Mouse (Mus musculus): ENCODE results near the gene Dgkz. TPM values are rescaled to one million over a fixed set of nuclear protein-coding genes. Genes with fewer than 3 reads are reported as not detected.
A peak's percentile ranks its signal among the peaks of the same experiment; 100 is the strongest.

The Dgkz gene
- total and polyA plus RNA-seq, 2 experiments from 2014 or later: 36.6 to 144 TPM

GRCm38 (mm10) chr2:92006491-92006890 lies 30.8 kb upstream of the Dgkz start:
- H3K9ac ChIP-seq (replicated peaks; ENCODE audit: low read length, poor library complexity, severe bottlenecking): peak overlapping the region; percentile 56; the same call in 1 of the 2 replicates
- no peaks in the 10 kb centered on the region for H3K36me3 ChIP-seq (ENCODE audit: insufficient read depth, low read length)
- H3K27me3 ChIP-seq (ENCODE audit: insufficient read depth, low read length): no peaks in the 10 kb centered on the region
- no peak for TF ChIP-seq CTCF (IDR thresholded peaks at IDR 0.05)
- WGBS: 36% methylated on average over 6 of the region's 6 CpGs
- ATAC-seq (ENCODE audit: low FRiP score) (no peak), DNase-seq (ENCODE audit: low spot score) (no peak)
- peak overlapping the region; percentile 48; the same call in 1 of the 2 replicates for H3K4me3 ChIP-seq (ENCODE audit: low read depth, low read length)
- H3K4me1 ChIP-seq (ENCODE audit: insufficient read depth, low read length): peaks cover 7% of the 10 kb centered on the region; the same call in 1 of the 2 replicates
- H3K4me2 ChIP-seq (ENCODE audit: low read depth, low read length, poor library complexity, severe bottlenecking): peak overlapping the region; percentile 79
- H3K27ac ChIP-seq (ENCODE audit: low read depth, low read length): peak overlapping the region; percentile 26; the same call in 1 of the 2 replicates
- H3K9me3 ChIP-seq (ENCODE audit: low read length): no peaks in the 10 kb centered on the region

DNA sequence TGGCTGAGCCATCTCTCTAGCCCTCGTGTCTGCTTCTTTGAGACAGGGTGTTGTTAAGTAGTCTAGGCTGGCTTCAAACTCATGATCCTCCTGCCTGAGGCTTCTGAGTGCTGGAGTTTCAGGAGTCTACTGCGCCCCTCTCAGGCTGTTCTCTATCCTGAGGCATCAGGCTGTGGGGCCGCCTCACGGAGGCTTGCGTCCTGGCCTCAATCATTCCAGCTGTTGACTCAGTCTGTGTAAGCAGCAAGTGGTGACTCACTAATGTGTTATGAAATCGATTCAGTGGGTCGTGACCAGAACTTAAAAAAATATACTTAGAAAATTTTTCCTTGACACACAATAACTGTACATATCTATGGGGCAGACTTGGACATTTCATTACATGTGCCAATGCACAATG lies 29.0 kb upstream of the Dgkz start:
- no peaks in the 10 kb centered on the region for H3K9me3 ChIP-seq (ENCODE audit: low read length)
- no peak overlapping the region for H3K4me3 ChIP-seq (ENCODE audit: low read depth, low read length)
- no peaks in the 10 kb centered on the region for H3K36me3 ChIP-seq (ENCODE audit: insufficient read depth, low read length)
- DNase-seq (ENCODE audit: low spot score) (no peak), ATAC-seq (ENCODE audit: low FRiP score) (no peak)
- no peak overlapping the region for H3K4me2 ChIP-seq (ENCODE audit: low read depth, low read length, poor library complexity, severe bottlenecking)
- TF ChIP-seq CTCF (IDR thresholded peaks at IDR 0.05): no peak
- peaks cover 7% of the 10 kb centered on the region; the same call in 1 of the 2 replicates for H3K4me1 ChIP-seq (ENCODE audit: insufficient read depth, low read length)
- no peaks in the 10 kb centered on the region for H3K27me3 ChIP-seq (ENCODE audit: insufficient read depth, low read length)
- no peak overlapping the region for H3K9ac ChIP-seq (replicated peaks; ENCODE audit: low read length, poor library complexity, severe bottlenecking)
- no peak overlapping the region for H3K27ac ChIP-seq (ENCODE audit: low read depth, low read length)
- WGBS: 85% methylated on average over 7 of the region's 7 CpGs

GRCm38 (mm10) chr2:91997905-91998608 lies 22.4 kb upstream of the Dgkz start:
- 91% methylated on average over 16 of the region's 16 CpGs for WGBS
- Histone ChIP-seq H3K27me3 (ENCODE audit: insufficient read depth, low read length) (no peaks in the 10 kb centered on the region), H3K36me3 (ENCODE audit: insufficient read depth, low read length) (no peaks in the 10 kb centered on the region), H3K9me3 (ENCODE audit: low read length) (no peaks in the 10 kb centered on the region), H3K9ac (replicated peaks; ENCODE audit: low read length, poor library complexity, severe bottlenecking) (no peak overlapping the region), H3K4me2 (ENCODE audit: low read depth, low read length, poor library complexity, severe bottlenecking) (no peak overlapping the region), H3K4me1 (ENCODE audit: insufficient read depth, low read length) (no peaks in the 10 kb centered on the region), H3K4me3 (ENCODE audit: low read depth, low read length) (no peak overlapping the region), H3K27ac (ENCODE audit: low read depth, low read length) (no peak overlapping the region)
- no peak for TF ChIP-seq CTCF (IDR thresholded peaks at IDR 0.05)
- ATAC-seq (ENCODE audit: low FRiP score) (no peak), DNase-seq (ENCODE audit: low spot score) (peak; percentile 40)

DNA sequence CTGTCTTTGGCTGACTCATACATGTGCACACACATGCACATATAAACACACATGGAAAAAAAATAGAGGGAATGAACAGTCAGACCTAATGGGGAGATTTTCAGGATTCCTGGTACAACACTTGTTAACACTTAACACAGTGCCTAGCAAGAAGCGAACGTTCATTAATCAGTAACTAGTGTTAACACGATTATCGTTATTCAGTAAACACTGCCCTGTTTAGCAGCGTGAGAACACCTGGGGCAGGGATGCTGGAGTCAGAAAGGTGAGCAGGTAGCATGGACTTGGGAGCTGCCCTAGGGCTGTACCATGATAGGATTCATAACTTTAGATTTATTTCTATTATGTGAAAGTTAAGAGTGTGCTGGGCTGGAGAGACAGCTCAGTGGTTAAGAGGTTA lies 20.3 kb upstream of the Dgkz start:
- H3K27ac ChIP-seq (ENCODE audit: low read depth, low read length): no peak overlapping the region
- no peak overlapping the region for H3K4me2 ChIP-seq (ENCODE audit: low read depth, low read length, poor library complexity, severe bottlenecking)
- no peak for TF ChIP-seq CTCF (IDR thresholded peaks at IDR 0.05)
- H3K9ac ChIP-seq (replicated peaks; ENCODE audit: low read length, poor library complexity, severe bottlenecking): no peak overlapping the region
- H3K36me3 ChIP-seq (ENCODE audit: insufficient read depth, low read length): no peaks in the 10 kb centered on the region
- no peaks in the 10 kb centered on the region for H3K4me1 ChIP-seq (ENCODE audit: insufficient read depth, low read length)
- H3K27me3 ChIP-seq (ENCODE audit: insufficient read depth, low read length): no peaks in the 10 kb centered on the region
- no peak for DNase-seq (ENCODE audit: low spot score)
- no peak overlapping the region for H3K4me3 ChIP-seq (ENCODE audit: low read depth, low read length)
- WGBS: 92% methylated on average over 5 of the region's 5 CpGs
- no peak for ATAC-seq (ENCODE audit: low FRiP score)
- H3K9me3 ChIP-seq (ENCODE audit: low read length): no peaks in the 10 kb centered on the region

DNA sequence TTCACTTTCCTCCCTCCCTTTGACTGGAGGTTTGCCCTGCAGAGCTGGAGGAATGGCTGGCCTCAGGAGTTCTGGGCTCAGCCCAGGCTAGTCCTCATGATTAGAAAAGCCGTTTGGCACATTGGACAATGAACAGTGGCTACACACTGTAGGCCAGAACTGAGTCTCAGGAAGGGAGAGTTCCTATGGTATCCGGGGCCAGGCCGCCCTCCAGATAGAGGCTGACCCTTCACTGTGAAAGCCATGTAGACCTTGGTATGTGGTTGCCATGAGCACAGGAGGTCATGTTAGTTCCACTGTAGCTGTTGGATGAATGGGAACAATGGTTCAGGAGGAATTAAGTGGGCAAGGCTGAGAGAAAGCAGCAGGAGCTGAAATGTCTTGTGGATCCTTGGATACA lies 17.7 kb upstream of the Dgkz start:
- Histone ChIP-seq H3K4me3 (ENCODE audit: low read depth, low read length) (no peak overlapping the region), H3K4me1 (ENCODE audit: insufficient read depth, low read length) (no peaks in the 10 kb centered on the region), H3K4me2 (ENCODE audit: low read depth, low read length, poor library complexity, severe bottlenecking) (no peak overlapping the region), H3K9ac (replicated peaks; ENCODE audit: low read length, poor library complexity, severe bottlenecking) (no peak overlapping the region), H3K27me3 (ENCODE audit: insufficient read depth, low read length) (no peaks in the 10 kb centered on the region), H3K27ac (ENCODE audit: low read depth, low read length) (no peak overlapping the region), H3K36me3 (ENCODE audit: insufficient read depth, low read length) (no peaks in the 10 kb centered on the region), H3K9me3 (ENCODE audit: low read length) (no peaks in the 10 kb centered on the region)
- 54% methylated on average over 3 of the region's 3 CpGs for WGBS
- DNase-seq (ENCODE audit: low spot score) (peak; percentile 35), ATAC-seq (ENCODE audit: low FRiP score) (no peak)
- no peak for TF ChIP-seq CTCF (IDR thresholded peaks at IDR 0.05)

DNA sequence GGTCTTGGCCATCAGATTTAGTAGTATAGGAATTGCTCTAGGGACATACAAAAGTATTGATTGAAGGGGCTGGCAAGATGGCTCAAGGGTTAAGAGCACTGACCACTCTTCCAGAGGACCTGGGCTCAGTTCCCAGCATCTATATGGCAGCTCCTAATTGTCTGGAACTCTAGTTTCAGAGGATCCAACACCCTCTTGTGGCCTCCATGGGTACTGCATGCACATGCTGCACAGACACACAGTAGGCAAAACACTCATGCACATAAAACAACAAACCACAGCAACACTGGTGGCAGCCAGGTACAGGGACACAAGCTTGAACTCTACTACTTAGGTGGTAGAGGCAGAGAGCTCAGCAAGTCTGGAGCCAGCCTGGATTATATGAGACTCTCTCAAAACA lies 14.1 kb upstream of the Dgkz start:
- H3K4me1 ChIP-seq (ENCODE audit: insufficient read depth, low read length): no peaks in the 10 kb centered on the region
- no peak overlapping the region for H3K9ac ChIP-seq (replicated peaks; ENCODE audit: low read length, poor library complexity, severe bottlenecking)
- no peaks in the 10 kb centered on the region for H3K36me3 ChIP-seq (ENCODE audit: insufficient read depth, low read length)
- H3K4me3 ChIP-seq (ENCODE audit: low read depth, low read length): no peak overlapping the region
- H3K27me3 ChIP-seq (ENCODE audit: insufficient read depth, low read length): 0 out of 2 replicates have a peak, but pooled peaks cover 5% of the 10 kb centered on the region
- H3K4me2 ChIP-seq (ENCODE audit: low read depth, low read length, poor library complexity, severe bottlenecking): no peak overlapping the region
- ATAC-seq (ENCODE audit: low FRiP score): no peak
- TF ChIP-seq CTCF (IDR thresholded peaks at IDR 0.05): peak; percentile 54
- H3K27ac ChIP-seq (ENCODE audit: low read depth, low read length): no peak overlapping the region
- DNase-seq (ENCODE audit: low spot score): no peak
- no peaks in the 10 kb centered on the region for H3K9me3 ChIP-seq (ENCODE audit: low read length)

All from midbrain, postnatal 0 days (tissue).